Mouse (Mus musculus) brain, embryonic 14.5 days (tissue): ENCODE results near the gene Sh3bp5. TPM values are rescaled to one million over a fixed set of nuclear protein-coding genes. Genes with fewer than 3 reads are reported as not detected.

Source experiments
- DNase-seq: peaks from one replicate; pipeline ENCODE4 v3.0.0-alpha.2; 2011; ENCODE audit warnings: low read depth
- CTCF ChIP-seq: fragments of 200-500 bp; IDR thresholded peaks from 2 replicates; pipeline ENCODE4 v1.5.1; 2012; ENCODE audit warnings: inconsistent platforms, mild to moderate bottlenecking, moderate library complexity, borderline replicate concordance; ENCODE audit not compliant: insufficient read depth, insufficient read length; ENCODE audit errors: extremely low read depth
- POLR2A ChIP-seq: fragments of 200-500 bp; IDR thresholded peaks from 2 replicates; pipeline ENCODE4 v1.6.1; 2012; ENCODE audit warnings: mild to moderate bottlenecking, inconsistent platforms, borderline replicate concordance; ENCODE audit not compliant: poor library complexity, insufficient read depth, insufficient read length, severe bottlenecking; ENCODE audit errors: extremely low read depth
- polyA plus RNA-seq: library from polyadenylated mRNA; depleted of rRNA; stranded (reverse); fragments of >200 nt; gene quantifications from 2 replicates; pipeline ENCODE4 v1.2.3, GENCODE M21; 2012

Gene Sh3bp5
- polyA plus RNA-seq, 1 experiment = 167 TPM

- no peak for DNase-seq
- TF ChIP-seq POLR2A (no peak), CTCF (no peak)
These were observed 73.6 kb downstream of the Sh3bp5 start for GRCm38 (mm10) chr14:31362236-31362635.

GRCm38 (mm10) chr14:31345367-31345766 lies 90.5 kb downstream of the Sh3bp5 start:
- TF ChIP-seq CTCF (no peak), POLR2A (no peak)
- no peak for DNase-seq

GRCm38 (mm10) chr14:31343241-31343640 lies 92.6 kb downstream of the Sh3bp5 start:
- DNase-seq = no peak
- TF ChIP-seq CTCF = no peak
- TF ChIP-seq POLR2A = no peak

GRCm38 (mm10) chr14:31337947-31338346 lies 97.9 kb downstream of the Sh3bp5 start:
- DNase-seq = no peak

GRCm38 (mm10) chr14:31337406-31337805 lies 98.5 kb downstream of the Sh3bp5 start:
- TF ChIP-seq CTCF = no peak
- TF ChIP-seq POLR2A = no peak
- no peak for DNase-seq

More at GRCm38 (mm10) chr14:31337947-31338346, 97.9 kb downstream of the Sh3bp5 start:
- TF ChIP-seq CTCF = no peak
- no peak for TF ChIP-seq POLR2A

- TF ChIP-seq CTCF = 0 out of 2 replicates have a peak, but pooled peaks have one; percentile 3
- TF ChIP-seq POLR2A = peak; percentile 95
- peak; percentile 99 for DNase-seq
These were observed 99.3 kb downstream of the Sh3bp5 start, which contains the start of gene Capn7 for GRCm38 (mm10) chr14:31336369-31337155. Gene Capn7 (plus strand): TSS chr14:31336638.

GRCm38 (mm10) chr14:31335765-31336164 lies 100.1 kb downstream of the Sh3bp5 start:
- TF ChIP-seq POLR2A (no peak), CTCF (no peak)
- DNase-seq = peak; percentile 65

- no peak for DNase-seq
- TF ChIP-seq CTCF = no peak
These were observed 104.9 kb downstream of the Sh3bp5 start for GRCm38 (mm10) chr14:31330957-31331356.

GRCm38 (mm10) chr14:31329741-31330140 lies 106.1 kb downstream of the Sh3bp5 start:
- TF ChIP-seq POLR2A (no peak), CTCF (no peak)
- no peak for DNase-seq

- peak; percentile 11; the same call in 1 of the 2 replicates for TF ChIP-seq CTCF
- TF ChIP-seq POLR2A = no peak
- peak; percentile 16 for DNase-seq
These were observed 108.2 kb downstream of the Sh3bp5 start for GRCm38 (mm10) chr14:31327681-31328080.

GRCm38 (mm10) chr14:31327196-31327595 lies 108.7 kb downstream of the Sh3bp5 start:
- TF ChIP-seq CTCF = no peak
- no peak for DNase-seq

- no peak for TF ChIP-seq CTCF
- DNase-seq = no peak
These were observed 109.1 kb downstream of the Sh3bp5 start for GRCm38 (mm10) chr14:31326770-31327169.
